Mouse (Mus musculus) heart, postnatal 0 days (tissue): ENCODE results near the gene Dbt.
A peak's percentile ranks its signal among the peaks of the same experiment; 100 is the strongest.

Experiments
- CTCF ChIP-seq: IDR thresholded peaks from 2 replicates; pipeline ENCODE4 v1.5.1; 2016; ENCODE audit warnings: antibody characterized with exemption, control low read depth, low read depth
- EP300 ChIP-seq: IDR thresholded peaks from 2 replicates; pipeline ENCODE4 v1.6.1; 2016; ENCODE audit warnings: antibody characterized with exemption, low read depth

DNA sequence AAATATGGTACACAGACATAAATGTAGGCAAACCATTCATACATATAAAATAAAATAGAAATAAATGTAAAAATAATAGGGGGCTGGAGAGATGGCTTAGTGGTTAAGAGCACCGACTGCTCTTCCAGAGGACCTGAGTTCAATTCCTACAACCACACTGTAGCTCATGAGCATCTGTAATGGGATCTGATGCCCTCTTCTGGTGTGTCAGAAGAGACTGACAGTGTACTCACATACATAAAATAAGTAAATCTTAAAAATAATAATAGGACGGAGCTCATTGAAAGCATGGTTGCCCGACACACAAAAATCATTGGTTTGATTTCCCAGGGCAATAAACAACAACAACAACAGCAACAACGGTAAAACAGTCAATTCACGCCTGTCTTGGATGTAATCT, 21.9 kb upstream of the Dbt start:
- TF ChIP-seq CTCF = 0 out of 2 replicates have a peak, but pooled peaks have one; percentile 22
- TF ChIP-seq EP300 = no peak
